Mouse (Mus musculus) forelimb bud, embryonic 11.5 days (tissue): ENCODE results near the gene Iqca.

ENCODE experiments used
- DNase-seq: peaks from one replicate; pipeline ENCODE4 v3.0.0-alpha.2; 2012; ENCODE audit warnings: low read depth, low spot score

Iqca gene

DNA sequence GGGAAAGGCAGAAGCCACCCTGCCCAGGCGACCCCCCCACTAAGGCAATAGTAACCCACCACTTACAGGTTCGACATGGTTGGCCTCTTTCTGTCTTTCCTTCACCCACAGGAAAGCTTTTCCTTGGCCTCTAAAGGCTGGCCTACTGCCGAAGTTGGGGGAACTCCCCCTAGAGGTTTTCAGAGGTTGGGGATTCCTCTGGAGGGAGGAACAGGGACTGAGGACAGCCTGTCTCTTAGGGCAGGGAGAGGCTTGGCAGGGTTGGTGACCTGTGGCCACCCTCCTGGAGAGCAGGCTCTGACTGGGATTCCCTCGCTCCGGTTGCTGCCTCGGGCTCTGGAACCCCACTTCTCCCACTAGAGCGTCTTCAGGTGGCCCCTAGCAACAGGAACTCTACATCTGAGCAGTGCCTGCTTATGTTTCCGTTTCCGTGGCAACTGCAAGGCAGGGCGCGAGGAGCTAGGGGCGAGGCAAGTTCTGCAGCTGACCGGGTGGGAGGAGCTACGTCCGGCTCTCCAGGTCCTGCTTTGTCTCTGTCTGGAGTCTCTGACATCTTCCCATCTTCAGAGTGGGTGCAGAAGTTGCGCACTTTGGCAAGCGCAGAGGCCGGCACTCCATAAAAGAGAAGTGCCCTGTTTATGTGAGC, at the start of gene Iqca:
Gene Iqca (minus strand): TSS at position 303 of the 646 bp plus-strand sequence.
- peak; percentile 89 for DNase-seq

DNA sequence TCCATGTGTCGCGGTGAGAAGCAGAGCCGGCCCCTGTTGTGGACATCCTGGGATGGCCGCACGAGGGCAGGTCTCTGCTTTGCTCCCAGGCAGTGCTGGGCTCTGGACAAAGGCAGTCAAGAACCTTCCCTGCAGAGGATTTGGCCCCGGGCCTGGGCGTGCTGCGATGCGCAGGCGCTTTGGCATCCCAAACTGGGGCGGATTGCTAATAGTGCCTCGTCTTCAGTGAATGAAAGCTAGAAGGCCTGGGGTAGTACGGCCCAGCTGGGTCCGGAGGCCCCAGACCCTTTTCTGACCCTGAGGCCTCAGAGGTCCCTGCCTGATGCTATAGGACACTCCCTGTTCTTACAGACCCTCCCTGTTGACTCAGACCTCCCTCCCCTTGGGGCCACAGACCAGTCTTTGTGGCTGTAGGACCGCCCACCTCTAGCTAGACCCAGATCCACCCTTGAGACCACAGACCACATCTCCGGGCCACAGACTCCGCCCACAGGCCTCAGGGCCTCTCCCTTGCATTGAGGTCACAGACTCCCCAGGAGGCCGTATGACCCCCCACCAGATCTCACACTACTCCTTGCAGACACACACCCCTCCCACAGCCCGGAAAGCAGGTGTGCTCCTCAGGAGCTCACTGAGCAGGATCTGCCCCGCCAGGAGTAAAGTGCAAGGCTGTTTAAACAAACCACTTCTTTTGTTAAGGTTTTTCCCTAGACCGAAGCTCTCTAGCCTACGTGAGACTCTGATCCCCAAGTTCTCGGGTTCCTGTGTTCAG, 49.2 kb upstream of the Iqca start:
- DNase-seq = peak; percentile 42

DNA sequence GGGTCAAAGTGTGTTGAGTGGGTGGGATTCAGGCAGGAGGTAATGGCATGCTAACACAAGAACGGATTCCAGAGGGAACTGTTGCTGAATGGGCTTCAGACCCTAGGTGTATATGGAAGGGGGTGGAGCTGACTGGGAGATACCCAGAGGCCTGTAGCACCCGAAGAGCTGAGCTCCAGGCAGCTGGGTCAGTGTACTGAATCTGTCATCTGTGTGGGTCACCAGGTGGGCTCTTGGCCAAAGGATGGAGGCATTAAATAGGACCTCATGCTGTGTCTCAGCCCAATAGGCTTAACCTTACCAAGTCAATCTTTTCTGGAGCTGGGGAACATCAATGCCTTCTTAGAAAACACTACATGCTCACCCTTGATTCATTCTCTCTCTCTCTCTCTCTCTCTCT, 48.5 kb upstream of the Iqca start:
- no peak for DNase-seq

DNA sequence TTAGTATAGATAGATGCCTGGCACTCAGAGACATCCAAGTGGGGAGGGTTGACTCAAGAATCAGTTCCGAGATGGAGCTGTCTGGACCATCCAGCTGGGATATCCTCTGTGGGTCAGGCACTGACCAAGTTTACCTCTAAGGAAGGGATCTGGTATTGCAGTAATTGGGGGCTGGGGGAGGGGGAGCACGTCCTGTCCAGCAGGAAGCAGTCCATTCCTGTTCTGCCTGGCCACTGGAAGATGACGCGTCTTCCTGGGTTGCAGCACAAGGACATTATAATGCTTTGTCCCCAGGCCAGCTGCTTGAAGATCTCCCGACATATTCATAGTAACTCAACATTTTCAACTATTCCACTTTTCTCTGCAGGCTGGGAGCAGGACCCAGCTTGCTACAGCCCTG, 48.0 kb upstream of the Iqca start:
- no peak for DNase-seq

DNA sequence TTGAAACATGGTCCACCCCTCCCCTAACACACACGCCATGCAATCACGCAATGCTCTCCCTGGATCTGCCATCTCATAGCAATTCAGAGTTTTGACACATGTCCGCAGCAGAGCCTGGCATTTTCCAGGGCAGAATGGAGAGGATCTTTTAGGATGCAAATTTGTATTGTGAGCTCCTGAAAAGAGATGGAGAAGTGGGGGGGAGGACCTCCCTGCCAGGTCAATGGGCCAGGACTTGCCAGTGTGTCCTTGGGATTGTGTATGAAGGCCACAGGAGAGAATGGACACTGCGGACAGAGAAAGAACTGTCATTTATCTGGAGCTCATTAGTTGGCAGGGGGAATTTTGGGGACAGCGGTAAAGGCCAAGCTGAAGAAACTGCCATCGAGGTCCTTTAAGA, 35.8 kb upstream of the Iqca start:
- DNase-seq = no peak

DNA sequence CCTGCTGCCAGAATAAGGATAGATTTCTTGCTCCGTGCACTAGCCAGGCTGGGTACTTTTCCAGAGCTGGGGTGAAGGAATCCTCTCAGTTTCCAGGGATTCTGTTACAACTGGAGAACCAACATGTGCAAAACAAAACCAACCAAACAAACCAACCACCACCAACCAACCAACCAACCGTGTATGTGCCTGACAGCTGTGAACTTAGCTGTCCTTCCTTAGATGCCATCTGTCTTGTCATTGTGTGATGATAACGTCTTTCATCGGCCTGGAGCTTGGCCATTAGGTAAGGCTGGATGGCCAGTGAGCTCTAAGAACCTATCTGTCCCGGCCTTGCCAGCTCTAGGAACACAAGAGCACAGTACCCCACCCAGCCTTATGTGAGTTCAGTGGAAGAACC, 33.7 kb upstream of the Iqca start:
- no peak for DNase-seq

DNA sequence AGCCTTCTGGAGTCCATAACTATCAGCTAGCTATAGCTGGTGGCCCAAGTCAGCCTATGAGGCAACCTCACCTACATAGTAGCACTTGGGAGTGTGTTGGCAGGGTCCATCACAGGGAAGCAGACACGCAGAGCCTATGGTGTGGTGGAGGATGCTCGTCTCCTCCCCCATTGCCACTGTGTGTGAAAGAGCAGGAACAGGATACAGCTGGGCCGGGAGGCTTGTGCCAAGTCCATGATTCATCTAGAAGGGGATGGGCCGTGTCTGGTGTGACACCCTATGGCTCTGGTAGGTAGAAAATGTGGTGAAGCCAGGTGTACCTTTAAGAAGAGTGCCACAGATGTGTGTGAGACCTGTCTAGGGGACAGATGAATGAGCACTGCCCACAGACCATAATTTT, 33.0 kb upstream of the Iqca start:
- no peak for DNase-seq

DNA sequence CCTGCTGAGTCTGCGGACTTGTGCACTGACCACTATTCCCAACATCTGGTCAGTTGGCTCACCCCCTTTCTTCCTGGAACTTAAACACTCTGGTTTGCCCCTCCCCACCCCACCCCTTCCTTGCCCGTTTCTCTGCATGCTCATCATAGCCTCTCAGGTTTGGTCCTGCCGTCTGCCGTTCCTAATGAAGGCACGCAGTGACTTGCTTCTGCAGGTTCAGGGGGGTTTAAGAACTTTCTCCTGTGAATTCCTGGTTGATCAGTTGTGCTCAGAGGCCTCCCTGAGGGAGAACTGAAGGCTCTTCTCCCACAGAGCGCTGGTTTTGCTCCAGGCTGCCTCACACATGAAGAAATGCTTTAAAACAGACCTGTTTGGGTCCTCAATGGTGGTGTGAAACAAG, 30.4 kb upstream of the Iqca start:
- DNase-seq = no peak

DNA sequence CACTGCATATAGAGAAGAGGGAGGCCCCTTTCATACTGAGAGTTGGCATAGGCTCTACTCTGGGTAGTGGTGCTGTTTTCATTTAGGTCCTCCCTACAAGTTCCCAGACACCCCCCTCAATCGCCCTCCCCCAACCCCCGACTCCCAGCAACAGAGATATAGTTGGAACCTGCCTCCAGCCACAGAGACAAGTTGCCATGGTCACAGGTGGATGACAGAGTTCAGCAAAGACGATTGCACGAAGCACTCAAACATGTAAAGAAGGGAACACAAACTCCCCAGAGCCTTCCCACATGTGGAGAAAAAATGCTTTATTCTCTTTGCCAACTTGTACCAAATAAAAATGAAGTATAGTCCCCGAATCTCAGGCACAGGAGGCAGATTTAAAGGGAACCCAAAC, 29.3 kb upstream of the Iqca start:
- DNase-seq = no peak

DNA sequence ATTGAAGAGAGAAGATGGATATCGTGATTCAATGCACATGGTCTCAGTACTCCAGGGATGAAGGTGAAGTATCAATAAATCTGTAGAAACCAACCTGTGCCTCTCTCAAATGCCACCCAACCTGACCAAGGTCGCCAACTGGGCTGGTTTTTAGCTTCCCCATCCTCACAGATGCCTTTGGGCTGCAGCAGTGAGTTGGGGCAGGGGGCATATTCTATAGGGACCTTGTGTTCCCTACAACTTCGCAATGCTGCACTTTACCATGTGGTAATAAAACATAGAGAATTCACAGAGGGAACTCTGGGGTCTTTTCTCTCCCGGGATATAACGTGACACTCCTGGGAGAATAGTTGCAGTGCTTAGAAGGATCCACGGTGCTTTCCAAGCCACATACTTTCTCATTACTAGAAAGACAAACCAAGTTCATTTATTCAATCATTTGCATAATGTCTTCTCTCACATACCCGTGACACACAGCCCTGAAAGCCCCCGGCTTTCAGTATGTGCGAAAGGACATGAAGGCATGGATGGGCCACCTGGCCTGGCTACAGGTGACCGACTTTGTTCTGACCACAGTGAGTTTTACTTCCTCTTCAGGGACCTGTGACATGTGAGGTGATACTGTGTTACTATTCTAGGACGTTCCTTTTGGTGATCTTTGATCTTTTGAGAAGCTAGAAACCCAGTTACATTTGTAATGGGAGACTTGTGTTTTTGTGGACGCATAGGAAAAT, 27.9 kb upstream of the Iqca start:
- no peak for DNase-seq

DNA sequence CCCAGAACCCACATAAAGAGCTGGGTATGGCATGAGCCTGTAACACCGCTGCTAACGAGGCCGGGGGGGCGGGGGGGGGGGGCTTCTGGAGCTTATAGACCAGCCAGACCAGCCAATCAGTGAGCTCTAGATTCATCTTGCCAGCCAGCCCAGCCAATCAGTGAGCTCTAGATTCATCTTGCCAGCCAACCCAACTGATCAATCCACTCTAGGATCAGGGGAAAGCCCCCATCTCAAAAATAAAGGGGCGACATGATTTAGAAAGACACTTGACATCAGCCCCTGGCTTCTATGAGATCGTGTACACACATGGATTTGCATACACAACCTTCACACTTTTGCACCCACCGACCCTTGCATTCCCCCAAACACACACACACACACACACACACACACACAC, 27.3 kb upstream of the Iqca start:
- DNase-seq = no peak

DNA sequence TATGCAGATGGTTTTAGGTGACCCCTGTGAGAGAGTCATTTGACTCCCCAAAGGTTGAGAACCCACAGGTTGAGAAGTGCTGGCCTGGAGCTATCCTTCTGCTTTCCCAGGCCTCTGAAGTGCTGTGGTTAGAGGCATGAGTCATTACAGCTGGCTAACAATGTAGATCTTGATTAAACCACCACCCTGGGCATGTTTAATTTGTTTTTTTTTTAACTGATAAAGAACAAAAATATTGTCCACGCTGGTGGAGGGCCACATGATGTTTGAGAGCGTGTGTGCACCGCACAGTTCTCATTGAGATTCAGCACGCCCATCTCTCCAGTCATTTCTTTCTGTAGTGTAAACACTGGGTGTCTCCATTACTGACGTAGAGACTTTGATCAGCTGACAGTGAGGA, 24.8 kb upstream of the Iqca start:
- no peak for DNase-seq

DNA sequence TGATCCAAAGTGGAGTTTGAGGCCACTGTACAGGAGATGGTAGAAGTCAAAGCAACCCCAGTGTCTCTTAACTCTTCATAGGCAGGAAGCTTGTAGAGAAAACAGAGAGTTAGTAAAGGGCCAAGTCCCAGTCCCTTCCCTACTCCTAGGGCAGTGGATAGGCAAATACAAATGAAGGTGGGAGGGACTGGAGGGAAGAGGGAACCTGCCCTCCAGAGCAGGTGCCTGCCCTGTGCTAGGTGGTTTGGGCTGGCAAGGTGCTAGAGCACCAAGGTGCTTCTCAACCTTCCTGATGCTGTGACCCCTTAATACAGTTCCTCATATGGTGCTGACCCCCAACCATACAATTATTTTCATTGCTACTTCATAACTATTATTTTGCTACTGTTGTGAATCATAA, 24.4 kb upstream of the Iqca start:
- DNase-seq = no peak

DNA sequence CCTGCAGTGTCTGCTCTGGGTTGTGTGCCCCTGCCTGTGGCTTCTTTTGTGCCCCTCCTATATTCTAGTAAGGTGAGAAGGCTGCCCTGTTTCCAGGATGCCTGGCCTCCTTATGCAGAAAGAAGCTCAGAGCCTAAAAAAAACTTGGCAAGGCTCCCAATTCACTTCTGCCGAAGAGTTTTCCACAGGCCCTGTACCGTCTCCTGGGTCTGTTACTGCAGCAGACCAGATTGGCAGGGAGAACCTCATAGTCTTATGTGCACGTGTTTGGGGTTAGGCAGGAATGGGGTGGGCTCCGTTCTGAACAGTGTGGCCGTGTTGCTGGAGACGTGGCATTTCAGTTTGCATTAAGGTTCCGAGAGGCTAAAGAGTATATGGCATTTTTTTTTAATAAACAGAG, 23.0 kb upstream of the Iqca start:
- DNase-seq = no peak

DNA sequence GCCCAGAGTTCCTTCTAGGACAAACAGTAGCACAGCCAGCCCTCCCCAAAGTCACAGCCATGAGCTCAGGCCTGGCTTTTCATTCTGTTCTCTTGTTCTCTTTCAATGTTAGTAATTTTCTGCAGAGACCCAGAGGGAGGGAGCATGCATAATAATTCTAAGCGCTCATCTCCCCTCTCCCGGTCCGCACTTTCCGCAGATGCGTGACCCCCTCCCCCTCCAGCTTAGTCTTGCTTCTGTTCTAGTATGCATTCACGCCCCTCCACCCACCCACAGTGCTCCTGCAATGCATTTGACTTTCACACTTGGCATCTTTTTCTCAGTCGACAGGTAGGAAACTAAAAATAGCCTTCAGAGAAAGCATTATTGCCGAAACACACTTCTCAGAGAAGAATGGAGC, 21.1 kb upstream of the Iqca start:
- no peak for DNase-seq

DNA sequence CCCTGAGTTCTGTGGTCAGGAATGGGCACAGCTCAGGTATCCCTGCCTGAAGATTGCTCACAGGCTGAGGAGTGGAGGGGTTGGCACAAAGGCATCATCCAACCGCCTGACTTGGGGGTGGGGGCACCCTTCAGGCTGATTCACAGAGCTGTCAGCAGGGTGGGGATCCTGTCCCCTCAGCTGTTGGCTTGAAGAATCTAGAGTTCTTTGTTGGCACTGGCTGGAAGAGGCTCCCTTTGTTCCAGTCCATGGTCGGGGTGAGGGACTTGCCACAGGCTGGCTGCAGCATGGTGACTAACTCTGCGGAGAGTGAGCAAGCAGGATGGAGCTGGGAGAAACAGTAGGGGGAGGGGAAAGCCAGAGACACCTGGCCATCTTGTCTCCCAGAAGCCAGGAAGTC, 11.1 kb upstream of the Iqca start:
- DNase-seq = no peak

DNA sequence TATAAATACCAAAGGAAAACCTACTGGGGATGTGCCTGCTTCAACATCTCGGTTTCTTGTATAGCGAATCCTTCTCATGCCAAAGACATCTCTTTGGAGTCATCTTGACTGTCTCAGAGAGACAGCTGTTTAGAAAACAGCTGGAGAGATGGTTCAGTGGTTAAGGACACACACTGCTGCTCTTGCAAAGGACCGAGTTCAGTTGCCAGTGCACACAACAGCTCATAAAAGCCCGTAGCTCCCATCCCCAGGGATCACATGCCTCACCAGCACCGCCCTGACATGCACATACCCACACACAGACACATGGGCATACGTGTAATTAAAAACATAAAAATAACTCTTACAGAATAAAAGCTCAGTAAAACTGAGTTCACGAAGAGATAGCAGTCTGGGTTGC, 10.0 kb upstream of the Iqca start:
- no peak for DNase-seq

DNA sequence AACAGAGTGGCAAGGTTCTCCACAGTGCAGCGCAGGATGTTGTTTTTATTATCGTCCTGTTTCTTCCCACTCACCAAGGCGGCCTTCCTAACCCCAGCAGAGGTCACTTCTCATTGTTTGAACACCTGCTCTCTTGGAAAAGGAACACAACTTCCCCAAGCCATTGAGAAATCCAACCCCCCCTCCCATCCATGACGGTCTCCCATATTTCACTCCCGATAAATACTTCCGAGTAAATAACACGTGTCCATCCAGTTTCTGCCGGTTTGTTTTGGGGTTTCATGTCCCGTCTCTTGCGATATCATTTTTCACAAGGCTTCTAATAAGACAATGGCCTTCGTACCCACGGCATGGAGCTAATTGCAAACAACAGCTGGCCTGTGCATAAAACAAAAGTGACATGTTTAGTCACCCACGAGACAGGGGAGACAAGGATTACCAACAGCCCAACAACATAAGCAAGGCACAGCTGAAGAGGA, 9.2 kb upstream of the Iqca start:
- DNase-seq = peak; percentile 23

DNA sequence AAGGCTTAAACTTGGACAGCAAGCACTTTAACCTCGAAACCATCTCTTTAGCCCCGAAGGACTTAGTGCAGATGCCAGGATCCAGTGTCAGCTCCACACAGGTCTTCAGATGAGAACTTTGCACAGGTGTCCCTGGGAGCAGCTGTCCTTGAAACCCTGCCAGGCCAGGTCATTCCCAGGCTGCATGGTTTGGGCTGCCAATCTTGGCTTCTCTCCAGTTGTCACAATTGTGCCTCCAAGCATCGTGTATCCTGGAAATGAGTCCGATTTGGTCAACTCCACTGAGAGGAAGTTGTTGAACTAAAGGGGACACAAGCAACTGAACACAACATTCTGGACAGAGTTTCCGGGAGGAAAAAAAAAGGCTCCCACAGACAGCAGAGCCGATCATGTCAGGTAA, 8.4 kb upstream of the Iqca start:
- DNase-seq = no peak

DNA sequence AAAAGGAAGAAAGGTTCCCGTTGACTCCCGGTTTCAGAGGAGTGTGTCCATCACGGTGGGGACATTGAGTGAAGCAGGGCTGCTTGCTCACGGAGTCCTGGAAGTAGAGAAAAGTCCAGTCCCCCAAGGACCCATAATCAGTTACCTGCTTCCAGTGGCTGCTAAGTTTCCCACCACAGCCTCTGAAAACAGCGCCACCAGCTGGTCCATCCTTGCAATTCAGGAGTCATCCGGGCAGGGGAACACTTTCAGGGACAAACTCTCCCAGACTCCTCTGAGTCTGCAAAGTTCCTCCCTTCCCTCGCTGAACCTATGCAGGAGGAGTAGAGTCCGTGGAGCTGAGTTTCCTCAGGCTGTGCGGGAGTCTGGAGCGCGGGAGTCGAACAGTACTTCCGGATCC, 6.7 kb upstream of the Iqca start:
- DNase-seq = peak; percentile 26

DNA sequence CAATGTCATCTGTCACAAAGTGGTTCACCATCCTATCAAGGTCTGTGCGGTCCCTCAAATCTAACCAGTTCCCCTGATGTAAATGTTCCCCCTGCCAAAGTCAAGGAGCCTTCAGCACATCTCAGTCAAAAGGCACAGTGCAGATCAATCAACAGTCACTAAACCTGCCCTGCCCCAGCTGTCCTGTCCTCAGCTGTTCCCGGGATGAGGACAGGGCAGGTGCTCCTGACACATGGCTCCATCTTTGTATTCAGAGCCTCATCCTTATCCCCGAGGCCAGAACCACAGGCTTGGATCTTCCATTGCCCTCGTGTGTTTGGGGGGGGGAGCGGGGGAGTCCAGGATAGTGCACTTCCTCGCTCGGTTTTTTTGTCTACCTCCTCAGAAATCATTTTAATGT, 3.4 kb upstream of the Iqca start:
- DNase-seq = no peak

DNA sequence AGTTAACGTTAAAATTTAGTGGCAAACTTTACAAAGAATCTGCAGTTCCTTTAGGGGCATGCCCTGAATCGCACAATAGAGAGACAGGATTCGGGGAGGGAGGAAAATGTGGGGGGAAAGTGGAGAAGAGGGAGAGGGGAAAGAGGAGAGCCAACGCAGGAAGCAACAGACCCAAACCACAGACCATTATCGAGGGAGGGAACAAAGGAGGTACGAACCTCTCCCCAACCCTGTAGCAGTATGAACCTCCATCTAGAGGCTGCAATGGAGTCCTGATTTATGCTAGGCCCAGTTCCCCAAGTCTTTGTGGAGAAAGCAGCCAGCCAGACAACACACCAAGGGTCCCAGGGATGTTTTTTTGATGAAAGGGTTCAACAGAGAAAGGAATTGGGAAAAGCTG, 586 bp upstream of the Iqca start:
- DNase-seq = no peak

DNA sequence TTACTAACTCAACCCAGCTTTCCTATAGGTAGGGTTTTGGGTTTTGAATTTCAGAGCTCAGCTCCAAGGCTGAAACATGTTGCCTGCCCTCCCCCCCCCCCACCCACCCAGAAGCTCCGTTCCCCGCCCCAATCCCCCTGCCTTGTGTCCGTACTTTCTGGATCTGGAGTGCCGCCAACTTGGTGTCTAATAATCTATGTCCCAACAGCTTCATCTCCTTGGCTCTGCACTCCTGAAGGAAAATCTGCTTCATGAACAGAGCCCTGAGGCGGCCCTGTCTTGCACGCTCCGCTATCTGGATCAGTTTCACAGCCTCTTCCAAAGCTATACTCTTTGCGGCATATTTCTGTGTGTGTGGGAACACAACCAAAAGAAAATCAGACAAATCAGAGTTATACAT, 13.5 kb downstream of the Iqca start:
- DNase-seq = no peak
